Mouse (Mus musculus): ENCODE results near the gene Uggt1.

GRCm38 (mm10) chr1:36112665-36113064 lies 131.9 kb downstream of the Uggt1 start:
- TF ChIP-seq POLR2A (IDR thresholded peaks at IDR 0.05; ENCODE audit: low read depth, low read length) = no peak
- TF ChIP-seq CTCF (IDR thresholded peaks at IDR 0.05; ENCODE audit: extremely low read depth, insufficient read depth, insufficient read length, insufficient replicate concordance) = no peak
